Mouse (Mus musculus) bone marrow, adult 2 months (tissue): ENCODE data around the gene Gclc.

ENCODE experiments used
- CTCF ChIP-seq: fragments of 200-500 bp; IDR thresholded peaks from 2 replicates; pipeline ENCODE4 v1.5.1; 2011; ENCODE audit warnings: low read length, control low read depth; ENCODE audit not compliant: control insufficient read depth, insufficient read depth
- POLR2A ChIP-seq: fragments of 200-500 bp; IDR thresholded peaks from 2 replicates; pipeline ENCODE4 v1.6.1; 2011; ENCODE audit warnings: low read depth, mild to moderate bottlenecking, control low read depth, low read length, borderline replicate concordance; ENCODE audit not compliant: control insufficient read depth

- TF ChIP-seq CTCF (no peak), POLR2A (no peak)
Observed at GRCm38 (mm10) chr9:77713301-77713700, 41.0 kb upstream of the Gclc start.
